Mouse (Mus musculus) ovary, postnatal 36 days (tissue): ENCODE data around the gene Gm36028.

Experiments
- DNase-seq: peaks from one replicate; pipeline ENCODE4 v3.0.0; 2022; ENCODE audit warnings: low spot score, mixed read lengths

Gene Gm36028

DNA sequence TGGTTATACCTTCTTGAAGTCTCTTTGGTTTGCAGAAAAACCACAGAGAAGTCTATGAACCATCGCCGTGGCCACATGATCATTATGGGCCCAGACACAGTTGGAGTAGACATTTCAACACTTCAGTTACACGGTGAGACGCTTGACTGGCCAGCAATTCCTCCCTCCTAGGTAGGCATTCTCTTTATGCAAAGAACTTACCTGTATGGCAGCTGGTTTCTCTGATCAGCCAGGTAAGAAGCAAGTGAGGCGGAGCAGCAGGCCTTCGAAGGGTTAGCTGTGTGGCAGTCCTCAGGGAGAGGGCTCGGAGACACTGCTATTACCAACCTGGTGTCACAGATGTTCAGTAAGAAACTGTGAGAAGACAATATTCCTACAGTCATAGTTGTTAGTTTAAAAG lies 733 bp downstream of the Gm36028 start:
- DNase-seq, result no peak

DNA sequence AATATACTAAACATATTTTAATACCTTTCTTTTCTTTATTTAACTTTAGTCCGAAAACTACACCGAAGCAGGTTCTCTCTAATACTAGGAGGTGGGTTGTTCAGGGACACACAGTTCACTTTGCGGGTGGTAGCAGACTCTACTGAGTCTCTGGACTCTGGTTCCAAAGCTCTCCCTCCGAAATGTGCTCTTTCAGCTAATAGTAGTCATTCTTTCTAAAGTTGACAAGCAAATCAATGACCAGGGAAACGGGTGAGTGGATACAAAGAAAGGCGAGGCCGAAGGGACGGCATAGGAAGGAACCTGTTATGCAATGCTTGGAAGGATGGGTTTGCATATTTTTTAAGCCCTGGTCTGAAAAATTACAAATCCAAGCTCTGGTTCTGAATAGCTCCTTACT lies 3.5 kb downstream of the Gm36028 start:
- no peak for DNase-seq

DNA sequence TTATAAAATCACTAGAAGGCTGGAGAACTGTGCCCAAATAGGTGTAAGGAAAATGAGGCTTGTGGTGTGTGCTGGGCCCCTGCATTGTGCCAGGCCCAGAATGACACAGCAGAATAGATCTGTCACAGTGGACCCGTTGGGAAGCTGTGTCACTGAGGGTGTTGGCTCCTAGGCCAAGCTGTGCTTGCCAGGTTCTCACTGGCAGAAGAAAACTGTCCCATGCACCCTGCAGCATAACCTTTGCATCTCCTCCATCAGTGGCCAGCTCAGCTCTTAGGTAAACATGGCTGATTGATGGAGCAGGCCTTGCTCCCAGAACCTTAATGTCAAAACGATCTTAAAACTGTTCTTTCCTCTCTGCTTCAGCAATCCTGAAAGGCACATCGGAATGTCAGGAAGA lies 4.6 kb downstream of the Gm36028 start:
- no peak for DNase-seq

DNA sequence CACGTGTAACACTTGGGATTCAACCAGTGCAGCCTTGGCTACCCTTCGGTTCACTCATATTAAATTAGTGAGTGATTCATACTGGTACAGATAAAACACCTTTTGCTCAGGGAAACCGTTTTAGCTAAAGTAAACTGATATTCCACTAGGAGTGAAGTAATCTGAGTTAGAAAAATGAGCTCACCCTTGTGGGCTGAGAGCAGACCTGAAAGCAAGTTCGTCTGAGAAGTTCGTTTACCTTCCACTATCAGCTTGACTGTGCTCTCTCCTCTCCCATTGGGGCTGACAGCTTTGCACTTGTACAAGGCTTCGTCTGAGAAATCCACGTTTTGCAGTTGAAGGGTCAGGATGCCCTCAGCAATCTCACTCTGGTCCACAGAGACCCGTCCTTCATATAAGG lies 5.4 kb downstream of the Gm36028 start:
- no peak for DNase-seq

DNA sequence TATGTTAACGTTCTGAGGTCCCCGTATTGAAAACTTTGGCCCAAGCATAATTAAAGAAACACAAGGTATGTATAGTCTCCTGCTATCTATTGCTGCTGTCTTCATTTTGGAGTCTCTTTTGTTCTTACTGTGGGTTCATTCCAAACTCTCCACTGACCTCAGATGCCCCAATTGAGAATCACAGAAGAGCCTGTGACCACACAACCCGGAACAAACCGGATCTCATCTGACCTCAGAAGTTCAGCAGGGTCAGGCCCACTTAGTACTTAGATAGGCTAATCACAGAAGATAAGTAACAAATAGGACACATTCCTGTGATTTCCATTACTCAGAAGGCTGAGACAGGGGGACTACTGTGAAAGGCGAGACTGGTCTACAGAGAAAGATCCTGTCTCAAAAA lies 6.4 kb downstream of the Gm36028 start:
- no peak for DNase-seq

DNA sequence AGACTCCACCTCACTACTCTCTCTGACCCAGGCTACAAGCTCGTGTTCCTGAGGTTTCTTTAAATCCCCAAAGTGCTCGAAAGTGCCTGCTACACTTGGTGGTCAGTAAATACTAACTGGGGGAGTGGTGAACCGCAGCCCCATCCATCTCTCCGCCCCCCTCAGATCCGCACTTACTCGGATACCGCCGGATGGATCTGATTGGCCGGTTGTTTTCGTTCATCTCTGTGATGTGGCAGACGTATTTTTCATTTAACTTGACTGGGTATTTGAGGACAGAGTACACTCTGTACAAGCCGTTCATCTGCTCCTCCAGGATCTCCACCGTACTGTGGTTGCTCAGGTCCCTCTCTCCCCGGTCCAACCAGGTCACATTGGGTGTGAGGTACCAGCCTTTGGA lies 6.9 kb downstream of the Gm36028 start:
- DNase-seq, result no peak

DNA sequence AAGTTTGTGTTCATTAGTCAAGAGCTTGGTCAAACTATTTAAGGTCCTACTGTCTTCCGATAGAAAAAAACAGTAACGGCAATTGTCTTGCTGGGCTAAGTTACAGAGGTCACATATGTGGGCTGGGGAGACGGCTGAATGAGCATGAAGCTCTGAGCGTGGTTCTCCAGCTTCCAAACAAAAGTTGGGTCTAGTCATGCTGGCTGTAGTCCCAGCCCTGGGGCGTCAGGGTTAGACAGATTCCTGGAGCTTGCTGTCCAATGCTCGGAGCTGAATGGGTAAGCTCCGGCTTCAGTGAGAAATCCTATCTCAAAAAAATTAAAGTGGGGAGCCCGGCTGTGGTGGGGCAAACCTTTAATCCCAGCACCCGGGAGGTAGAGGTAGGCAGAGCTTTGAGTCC lies 7.7 kb downstream of the Gm36028 start:
- peak; percentile 30 for DNase-seq

DNA sequence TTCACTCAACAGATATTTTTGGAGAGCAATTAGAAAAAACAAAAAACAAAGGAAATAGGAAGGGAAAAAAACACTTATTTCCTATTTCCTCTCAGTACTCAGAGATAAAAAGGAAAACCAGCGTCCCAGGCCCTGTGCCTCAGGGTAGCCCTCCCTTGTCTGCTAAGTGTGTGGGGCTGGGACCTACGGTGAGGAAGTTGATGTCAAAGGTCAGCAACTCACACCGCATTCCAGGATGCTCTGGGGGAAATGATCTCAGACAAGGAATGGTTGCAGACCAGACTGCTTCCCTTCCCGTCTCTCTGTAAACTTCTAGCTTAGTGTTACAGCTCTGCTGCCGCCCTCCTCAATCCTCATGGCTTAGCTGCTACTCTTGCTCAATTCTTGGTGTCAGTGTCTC lies 9.6 kb downstream of the Gm36028 start:
- DNase-seq, result no peak

DNA sequence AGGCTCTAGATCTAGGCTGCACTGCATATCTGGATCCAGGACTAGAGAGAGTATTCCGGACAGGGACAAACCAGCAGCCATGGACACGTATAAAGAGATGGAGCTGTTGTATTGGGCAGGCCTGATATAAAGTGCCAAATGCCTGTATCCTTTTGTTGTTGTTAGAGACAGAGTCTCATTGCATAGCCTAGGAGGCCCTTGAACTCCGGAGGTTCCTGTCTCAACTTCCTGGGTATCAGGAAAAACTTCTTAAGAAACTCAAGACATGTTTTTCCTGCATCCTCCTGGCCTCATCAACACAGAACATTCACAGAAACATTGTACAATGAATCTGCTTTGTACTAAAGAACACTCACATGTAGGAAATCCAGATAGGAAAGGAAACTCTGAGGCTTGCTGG lies 13.9 kb downstream of the Gm36028 start:
- DNase-seq, result no peak

DNA sequence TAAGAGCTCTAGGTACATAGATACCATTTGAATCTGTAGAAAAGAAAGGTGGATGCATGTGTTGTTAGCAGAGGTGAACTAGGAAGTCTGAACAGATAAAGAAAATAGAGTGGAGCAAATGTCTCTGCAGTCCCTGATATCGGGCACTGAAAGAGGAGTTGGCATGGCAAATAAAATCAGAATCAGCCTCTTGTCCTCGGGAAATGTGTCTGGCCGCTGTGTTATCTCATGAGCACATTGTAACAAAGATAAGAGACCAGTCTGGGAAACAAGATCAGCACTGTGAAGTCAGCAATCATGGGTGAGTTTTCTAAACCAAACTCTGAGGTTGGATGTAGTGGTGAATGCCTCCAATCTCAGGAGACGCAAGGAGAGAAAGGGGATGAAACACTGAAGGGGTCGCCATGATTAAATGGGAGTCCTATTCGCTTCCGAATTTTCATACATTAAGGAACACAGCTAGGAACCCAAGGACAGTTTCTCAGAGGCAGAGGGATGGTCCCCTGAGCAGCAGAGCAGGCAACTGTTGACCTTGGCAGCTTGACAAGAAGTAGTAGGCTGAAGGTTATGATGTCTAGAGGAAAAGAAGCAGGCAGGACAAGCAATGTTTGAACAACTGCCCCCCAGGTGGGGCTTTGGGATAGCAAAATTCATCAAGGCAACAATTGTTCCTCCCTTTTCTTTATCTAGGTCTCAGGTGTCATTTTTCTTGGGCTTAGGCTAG lies 15.6 kb downstream of the Gm36028 start:
- DNase-seq, result no peak

DNA sequence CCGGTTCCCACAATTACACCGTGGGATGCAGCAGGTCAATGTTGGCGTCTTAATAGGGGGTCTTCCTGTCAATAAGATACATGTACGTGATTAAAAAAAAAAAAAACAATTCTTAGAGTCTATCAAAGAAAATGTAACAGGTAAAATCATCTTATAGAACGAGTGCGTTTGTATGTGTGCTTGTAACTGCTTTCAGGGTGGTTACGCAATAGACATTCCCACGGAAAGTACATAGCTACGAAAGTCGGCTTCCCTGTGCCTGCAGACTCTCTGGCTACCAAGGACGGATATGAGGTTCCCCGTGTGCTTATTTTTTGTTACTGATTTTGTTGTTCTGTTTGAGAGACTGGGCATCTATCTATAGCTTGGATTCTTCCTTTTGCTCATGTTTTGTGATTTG lies 17.2 kb downstream of the Gm36028 start:
- no peak for DNase-seq

DNA sequence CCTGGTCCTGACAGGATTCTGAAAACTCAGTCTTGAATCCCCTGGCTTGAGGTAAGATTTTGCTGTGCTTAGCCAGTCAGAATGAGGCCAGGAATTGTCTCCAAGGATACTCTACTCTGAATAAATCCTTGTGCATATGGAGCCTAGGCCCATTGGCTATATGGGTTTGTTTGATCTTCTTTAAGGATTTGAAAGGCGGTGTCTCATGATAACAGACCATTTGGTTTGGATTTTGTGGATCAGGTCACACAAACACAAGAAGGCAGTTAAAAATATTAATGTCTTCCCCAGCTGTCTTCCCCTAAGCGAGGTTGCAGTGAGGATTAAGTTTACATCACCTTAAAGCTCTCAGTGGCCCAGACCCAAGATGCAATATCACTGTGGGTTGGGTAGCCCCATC lies 18.5 kb downstream of the Gm36028 start:
- DNase-seq, result no peak

DNA sequence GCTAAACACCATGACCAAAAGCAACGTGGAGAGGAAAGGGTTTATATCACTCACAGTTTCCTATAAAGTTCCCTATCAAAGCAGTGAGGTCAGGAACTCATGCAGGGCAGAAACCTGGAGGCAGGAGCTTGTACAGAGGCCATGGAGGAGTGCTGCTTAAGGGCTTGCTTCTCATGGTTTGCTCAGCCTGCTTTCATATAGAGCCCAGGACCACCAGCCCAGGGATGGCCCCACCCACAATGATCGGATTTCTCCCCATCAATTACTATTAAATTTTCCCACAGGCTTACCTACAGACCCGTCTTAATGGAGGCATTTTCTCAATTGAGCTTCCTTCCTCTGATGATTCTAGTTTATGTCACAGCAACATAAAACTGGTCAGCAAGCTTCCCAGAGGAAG lies 23.4 kb downstream of the Gm36028 start:
- no peak for DNase-seq

DNA sequence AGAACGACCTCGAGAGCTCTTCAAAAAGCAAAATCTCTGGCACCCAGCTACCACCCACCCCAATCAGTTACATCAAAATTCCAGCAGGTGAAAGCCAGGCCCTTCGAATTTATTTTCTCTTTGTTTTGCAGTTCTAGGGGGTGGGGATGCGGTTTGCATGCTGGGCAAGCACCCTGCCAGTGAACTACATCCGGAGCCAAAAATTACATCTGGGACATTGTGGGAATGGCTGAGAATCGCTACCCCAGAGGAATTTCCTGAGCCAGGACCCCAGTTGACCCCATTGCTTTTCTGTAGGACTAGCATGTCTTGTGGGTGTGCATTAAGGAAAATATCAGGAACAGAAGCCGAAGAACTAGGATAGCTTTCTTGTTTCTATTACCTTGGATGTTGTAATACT lies 29.9 kb downstream of the Gm36028 start:
- no peak for DNase-seq

DNA sequence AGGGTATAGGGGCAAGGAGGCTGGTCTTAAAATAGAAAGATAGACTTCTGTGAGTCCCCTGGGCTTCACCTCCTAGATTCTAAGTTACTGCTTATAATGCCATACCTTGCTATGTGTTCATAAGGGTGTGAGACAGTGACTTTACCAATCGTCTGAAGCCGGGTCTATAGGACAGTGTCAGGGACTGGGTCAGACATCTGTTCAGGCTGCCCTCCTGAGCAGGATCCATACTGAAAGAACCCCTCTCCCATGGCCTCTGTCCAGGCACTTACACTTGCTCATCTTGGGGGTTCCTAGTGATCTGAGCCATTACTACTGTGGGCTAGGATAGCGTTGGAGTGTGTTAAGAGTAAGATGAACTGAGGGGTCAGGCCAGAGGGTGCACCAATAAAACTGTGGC lies 34.7 kb downstream of the Gm36028 start:
- no peak for DNase-seq

DNA sequence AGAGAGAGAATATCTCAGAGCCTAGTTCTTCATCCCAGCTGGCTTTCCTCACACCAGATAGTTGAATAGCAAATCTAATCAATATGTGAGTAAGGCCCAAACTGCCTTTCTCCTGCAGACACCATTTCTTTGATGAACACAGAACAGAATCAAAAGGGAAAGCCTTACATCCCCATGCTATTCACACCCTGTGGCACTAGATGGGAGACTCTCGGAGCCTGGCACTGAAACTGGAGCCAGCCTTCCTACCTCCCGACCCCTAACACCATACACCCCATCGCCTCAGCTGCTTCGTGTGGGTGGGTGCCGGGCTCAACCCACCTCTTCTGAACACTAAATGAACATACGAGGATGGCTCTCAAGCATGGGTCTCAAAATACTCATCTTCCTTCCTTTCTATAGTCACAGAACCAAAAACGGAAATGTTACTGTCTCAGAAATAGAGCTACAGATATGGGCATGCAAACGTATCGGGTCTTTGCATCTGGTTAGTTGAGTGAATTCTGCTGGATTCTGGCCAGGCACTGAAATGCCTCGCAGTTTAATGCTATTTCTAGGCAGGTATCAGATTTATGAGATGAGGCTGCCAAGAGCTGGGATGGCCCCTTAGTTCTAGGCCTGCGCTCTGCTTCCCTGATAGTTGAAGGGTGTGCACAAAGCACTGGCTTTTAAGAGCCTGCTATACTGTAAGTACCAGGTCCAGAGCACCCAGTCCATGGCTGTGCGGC lies 36.0 kb downstream of the Gm36028 start:
- no peak for DNase-seq

DNA sequence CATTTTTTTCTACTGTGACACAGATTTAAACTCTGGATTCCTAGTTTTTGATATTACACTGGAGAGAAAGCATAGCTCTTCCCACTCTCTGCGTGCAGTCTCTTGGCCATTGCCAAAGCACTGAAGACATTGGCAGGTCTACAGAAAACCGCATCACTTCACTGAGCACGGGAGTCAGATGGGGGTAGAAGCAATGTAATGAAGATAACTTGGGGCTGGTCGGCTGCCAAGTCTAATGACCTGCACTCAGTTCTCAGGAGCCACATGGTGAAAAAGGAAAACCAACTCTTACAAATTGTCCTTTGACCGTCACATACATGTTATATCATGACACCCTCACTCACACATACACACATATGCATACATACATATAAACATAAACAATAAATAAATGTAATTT lies 37.0 kb downstream of the Gm36028 start:
- DNase-seq, result no peak

DNA sequence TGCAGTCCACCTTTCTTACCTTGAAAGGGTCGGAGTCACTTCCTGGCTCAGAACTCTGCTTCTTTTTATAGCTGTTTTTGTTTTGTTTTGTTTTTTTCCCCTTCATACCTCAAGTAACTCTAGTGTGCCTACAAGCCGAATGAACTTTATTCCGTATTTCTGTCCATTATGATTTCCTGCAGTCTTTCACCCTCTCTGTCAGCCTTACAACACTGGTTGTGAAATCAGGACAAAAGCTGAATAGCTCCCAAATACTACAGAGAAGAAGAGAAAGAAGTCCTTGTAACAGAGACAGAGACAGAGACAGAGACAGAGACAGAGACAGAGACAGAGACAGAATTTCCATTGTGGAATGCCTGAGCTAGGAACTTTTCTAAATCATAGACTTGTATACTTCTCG lies 43.0 kb downstream of the Gm36028 start:
- no peak for DNase-seq

DNA sequence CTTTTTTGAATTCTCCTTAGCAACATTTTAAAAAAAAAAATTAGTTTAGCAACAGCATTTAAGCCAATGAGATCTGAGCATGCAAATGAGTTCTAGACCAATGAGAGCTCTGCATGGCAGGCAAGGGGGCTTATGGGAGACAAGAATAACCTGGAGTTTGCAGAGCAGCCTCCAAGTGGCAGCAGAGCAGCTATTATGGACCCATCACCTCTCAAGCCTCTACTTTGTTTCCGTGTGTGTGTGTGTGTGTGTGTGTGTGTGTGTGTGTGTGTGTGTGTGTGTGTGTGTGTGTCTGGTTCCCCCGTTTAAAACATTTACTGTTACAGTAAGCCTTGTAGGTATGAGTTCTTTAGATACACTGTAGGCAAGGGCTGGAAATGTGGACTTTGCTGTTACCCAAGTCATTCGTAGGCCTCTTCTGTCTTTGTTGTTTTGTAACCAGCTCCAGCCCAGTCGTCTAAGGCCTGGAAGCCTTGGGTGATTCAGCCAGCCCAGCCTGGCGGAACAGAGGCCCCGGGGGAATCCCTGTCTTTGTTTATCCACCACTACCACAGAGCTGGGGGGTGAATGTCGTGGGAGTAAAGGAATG lies 46.5 kb downstream of the Gm36028 start:
- peak; percentile 70 for DNase-seq

DNA sequence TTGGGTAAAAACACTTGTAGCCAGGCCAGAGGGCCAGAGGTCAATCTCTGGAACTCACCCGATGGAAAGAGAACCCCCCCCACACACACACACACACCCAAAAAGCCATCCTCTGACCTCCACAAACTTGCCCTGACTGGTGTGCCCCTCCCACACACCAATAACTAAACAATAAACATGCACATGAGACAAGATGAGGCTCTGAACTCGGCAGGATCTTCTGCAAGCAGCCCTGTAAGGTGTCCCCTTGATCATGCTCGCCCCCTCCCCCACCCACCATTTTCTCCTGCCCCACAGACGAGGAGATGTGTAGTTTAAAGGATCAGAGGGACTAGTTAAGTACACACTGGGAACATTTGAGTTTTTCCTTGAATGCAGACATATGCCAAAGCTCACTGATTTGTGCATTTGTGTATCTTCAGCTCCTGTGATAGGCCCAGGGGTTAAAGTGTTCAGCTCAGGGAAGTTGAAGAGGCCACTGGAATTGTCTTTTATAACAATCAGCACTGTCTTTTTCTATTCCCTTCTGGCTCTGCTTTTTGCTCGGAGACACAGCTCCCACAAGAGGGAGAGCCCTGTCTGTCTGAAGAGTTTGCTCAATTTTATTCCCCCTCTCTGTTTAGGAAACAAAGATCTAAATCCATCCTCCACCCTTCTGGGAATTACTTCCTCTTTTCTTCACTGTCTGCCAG lies 47.1 kb downstream of the Gm36028 start:
- DNase-seq, result no peak

DNA sequence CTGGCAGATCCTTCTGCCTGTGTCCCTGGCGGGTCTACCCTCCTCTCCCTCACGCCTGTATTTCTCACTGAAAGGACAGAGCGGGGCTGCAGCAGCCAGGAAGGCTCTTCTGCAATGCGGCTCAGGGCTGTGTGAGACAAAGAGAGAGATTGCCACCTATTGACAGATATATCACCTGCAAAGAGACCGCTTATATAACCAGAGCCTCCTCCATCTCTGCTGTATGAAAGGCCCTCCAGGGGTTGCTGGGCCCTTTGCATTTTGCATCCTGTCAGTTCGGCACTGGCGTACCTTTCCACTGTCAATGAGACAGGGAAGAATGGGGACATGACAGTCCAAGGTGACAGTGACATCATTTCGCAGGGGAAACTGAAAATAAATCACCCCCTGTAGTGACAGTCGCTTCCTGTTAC lies 48.5 kb downstream of the Gm36028 start:
- DNase-seq, result peak; percentile 23

DNA sequence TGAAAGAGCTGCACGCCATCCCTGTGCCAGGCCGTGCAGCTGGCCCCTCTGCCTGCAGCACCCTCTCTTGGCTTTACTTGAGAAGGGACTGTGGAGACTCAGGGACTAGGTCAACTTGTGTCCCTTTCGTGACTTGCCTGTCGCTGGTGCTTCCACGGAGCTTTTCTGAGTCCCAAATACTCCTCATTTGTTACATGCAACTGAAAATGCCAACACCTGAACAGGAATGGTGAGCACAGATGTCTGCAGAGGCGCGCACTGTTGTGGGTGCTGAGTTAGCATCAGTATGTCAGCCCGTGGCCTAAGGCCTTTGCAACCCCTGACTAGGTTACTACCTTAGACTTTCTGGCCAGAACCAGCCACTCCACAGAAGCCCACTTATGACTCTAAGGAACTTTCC lies 49.1 kb downstream of the Gm36028 start:
- DNase-seq, result no peak

DNA sequence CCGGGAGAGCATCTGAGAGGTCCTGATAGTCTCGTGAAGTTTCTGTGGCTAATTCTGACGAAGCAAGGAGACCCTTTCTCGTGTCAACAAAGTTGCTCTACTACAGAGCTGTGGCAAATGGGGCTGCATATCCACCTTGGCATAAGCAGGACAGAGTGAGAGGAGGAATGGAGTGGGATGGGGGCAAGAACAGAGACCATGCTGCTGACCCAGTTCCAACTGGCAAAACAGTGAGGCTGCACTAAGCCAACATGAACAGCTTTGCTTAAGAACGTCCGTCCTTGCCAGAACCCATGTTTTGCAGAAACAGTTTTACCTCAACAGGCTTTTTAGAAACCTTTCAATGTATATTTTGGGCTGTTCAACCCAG lies 51.3 kb downstream of the Gm36028 start:
- DNase-seq, result no peak
